Mouse (Mus musculus): ENCODE data around the gene Ank3.

- TF ChIP-seq CTCF (IDR thresholded peaks at IDR 0.05; ENCODE audit: extremely low read depth, insufficient read length, insufficient replicate concordance, low read depth, low read length): no peak
- TF ChIP-seq POLR2A (IDR thresholded peaks at IDR 0.05; ENCODE audit: low read depth, low read length): no peak
These were observed 379.2 kb downstream of the Ank3 start for GRCm38 (mm10) chr10:69777736-69778135.
